32 mouse cellular contexts compared by ENCODE assay signal in genomic region chr13:73637826-73638225, GRCm38 (mm10). TPM values are rescaled to one million over a fixed set of nuclear protein-coding genes. Genes with fewer than 3 reads are reported as not detected.
"Had no signal": no experiment of that assay in that cellular context is flagged by ENCODE, and none has a peak within 500 bp of the region (broad histone marks: within the 10 kb centered on the region; RNA-seq: fewer than 3 reads in every experiment).

No protein-coding gene starts in this region.

- ATAC-seq: hindbrain, embryonic 16.5 days; inflammation-experienced regulatory T-cells, adult 6 months; intestine, embryonic 15.5 days; intestine, postnatal 0 days had no signal

- DNase-seq: gastrocnemius, postnatal 14 days; heart, adult 18-20 months; heart, postnatal 10 days; heart, postnatal 4 days; kidney, adult 18-20 months; kidney, adult 8-10 months; kidney, postnatal 10 days; kidney, postnatal 25 days; kidney, postnatal 4 days; liver had no signal

- H3K9me3 ChIP-seq: heart, embryonic 10.5 days; heart, embryonic 12.5 days; hindbrain, embryonic 12.5 days; intestine, embryonic 15.5 days; limb, embryonic 10.5 days; limb, embryonic 12.5 days had no signal

- H3K27me3 ChIP-seq: heart, embryonic 12.5 days; hindbrain, embryonic 12.5 days; intestine, embryonic 15.5 days; limb, embryonic 12.5 days had no signal

- H3K4me2 ChIP-seq: heart, embryonic 12.5 days; hindbrain, embryonic 12.5 days; hindbrain, embryonic 14.5 days; intestine, embryonic 15.5 days; limb, embryonic 12.5 days; liver, embryonic 11.5 days had no signal

- H3K4me1 ChIP-seq: heart, embryonic 10.5 days; heart, embryonic 12.5 days; hindbrain, embryonic 12.5 days; intestine, embryonic 15.5 days; limb, embryonic 10.5 days; limb, embryonic 12.5 days had no signal

- H3K27ac ChIP-seq: heart, embryonic 10.5 days; hindbrain, embryonic 12.5 days; hindbrain, embryonic 14.5 days; intestine, embryonic 15.5 days; layer of hippocampus, adult 2 months; left cerebral cortex, adult 2 months; limb, embryonic 10.5 days; limb, embryonic 12.5 days had no signal

- H3K4me3 ChIP-seq: heart, embryonic 10.5 days; heart, embryonic 12.5 days; hindbrain, embryonic 12.5 days; intestine, embryonic 15.5 days; layer of hippocampus, adult 2 months; left cerebral cortex, adult 2 months; limb, embryonic 10.5 days; limb, embryonic 12.5 days had no signal

- H3K9ac ChIP-seq: heart, embryonic 12.5 days; hindbrain, embryonic 12.5 days; hindbrain, embryonic 14.5 days; intestine, embryonic 15.5 days; limb, embryonic 12.5 days had no signal

RNA-seq across cellular contexts. Expression of gene Slc6a18, which starts 40.0 kb away (rescaled TPM):
- total RNA-seq: granulocyte monocyte progenitor cell, adult 5-6 weeks; heart, adult 18-20 months; heart, adult 8-10 months; heart, postnatal 10 days; heart, postnatal 25 days; heart, postnatal 4 days; layer of hippocampus, adult 2 months; layer of hippocampus, postnatal 10 days; layer of hippocampus, postnatal 25 days; left cerebral cortex, adult 2 months; left cerebral cortex, postnatal 14 days; left cerebral cortex, postnatal 36 days had no signal
- polyA plus RNA-seq: heart, embryonic 10.5 days; heart, embryonic 12.5 days; heart, embryonic 14.5 days; heart, embryonic 16.5 days; hindbrain, embryonic 12.5 days; hindbrain, embryonic 14.5 days; hindbrain, embryonic 16.5 days; inflammation-experienced regulatory T-cells, adult 6 months; intestine, embryonic 15.5 days; limb, embryonic 10.5 days; limb, embryonic 12.5 days; liver, embryonic 11.5 days had no signal
